Mouse (Mus musculus) embryo, embryonic 9.5 days (tissue): ENCODE measurements at regions not wholly inside any gene's neighbourhood (a gene's known extent, or its start where the extent isn't known, plus 50 kb on each side); places are given as distances from the start of the nearest gene placed in this dataset.
A peak's percentile ranks its signal among the peaks of the same experiment; 100 is the strongest.
"Not testable (repeated sequence)": the region's sequence is repeated elsewhere in the genome, so short reads cannot be mapped to it uniquely, and the experiment has no call there.

ENCODE experiments used
- DNase-seq: peaks from one replicate; pipeline ENCODE4 v3.0.0-alpha.2; 2017; ENCODE audit errors: extremely low spot score

DNA sequence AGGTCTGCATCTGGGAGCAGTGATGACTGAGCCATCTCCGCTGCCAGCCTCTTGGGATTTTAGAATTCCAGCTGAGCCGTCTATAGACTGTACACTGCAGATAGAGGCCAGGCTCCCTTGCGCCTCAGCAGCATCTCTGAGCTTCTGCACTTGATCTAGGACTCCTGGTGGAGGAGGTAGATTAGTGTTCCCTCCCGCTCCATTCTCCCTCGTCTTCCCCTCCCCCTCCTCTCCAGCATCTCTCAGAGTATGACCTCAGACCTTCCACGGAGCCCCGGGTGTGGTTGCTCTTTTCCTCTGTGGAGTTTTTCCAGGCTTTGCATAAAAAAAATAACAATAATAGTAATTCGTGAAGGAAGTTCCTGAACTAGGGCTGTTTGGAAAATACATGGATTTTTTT lies 241.8 kb downstream of the Gadd45g start:
- DNase-seq, result no peak

DNA sequence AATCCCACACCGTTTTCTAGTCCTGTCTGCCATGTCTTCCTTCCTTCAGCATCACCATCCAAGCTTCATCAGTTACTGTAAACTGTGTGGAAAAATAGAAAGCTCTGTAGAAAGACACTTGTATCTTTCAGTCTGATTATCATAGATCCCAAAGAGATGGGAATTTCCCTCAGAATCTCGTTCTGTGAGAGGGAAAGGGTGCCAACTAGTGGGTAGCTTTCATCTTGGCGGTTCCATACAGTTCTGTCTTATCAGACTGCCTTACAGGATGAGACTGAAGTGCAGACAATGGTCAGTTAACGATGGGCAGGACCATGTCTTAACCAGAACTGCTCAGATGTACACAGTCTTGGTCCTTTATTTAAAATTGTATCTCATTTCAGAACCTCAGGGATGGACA lies 243.9 kb downstream of the Gadd45g start:
- no peak for DNase-seq

DNA sequence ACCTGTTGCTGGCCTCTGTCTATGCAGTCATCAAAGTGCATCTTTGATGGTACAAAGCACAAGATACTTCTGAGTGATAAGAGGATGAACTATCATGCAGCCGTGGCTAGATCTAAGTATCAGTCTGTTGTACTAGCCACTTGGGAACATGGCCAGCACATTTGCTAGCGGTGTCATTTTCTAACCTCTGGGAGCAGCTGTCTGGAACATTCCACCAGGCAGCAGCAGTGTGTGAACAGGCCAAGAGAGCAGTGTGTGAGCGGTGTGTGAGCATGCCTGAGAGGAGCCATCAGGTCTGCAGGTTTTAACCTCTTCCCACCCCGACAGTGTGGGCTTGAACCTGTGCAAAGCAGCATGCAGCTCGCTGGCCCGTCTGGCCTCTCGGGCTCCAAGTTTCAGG lies 248.3 kb downstream of the Gadd45g start:
- DNase-seq, result no peak

DNA sequence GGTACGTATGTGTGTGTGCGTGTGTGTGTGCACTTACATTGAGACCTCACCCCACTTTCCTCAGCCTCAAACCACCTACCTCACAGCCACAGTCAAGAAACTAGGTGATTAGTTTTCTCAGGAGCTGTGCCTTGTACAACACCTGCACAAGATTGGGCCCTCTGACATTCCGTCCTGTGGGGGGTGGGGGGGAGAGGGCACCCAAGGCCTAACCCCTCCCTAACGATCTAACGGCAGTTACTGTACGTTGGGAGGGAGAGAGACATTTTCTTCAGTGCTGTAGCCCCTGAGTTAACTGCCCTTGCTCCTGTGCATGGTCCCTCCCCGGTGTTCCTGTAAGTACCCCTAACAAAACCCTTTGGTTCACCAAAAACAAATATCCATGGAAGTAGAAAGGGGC lies 250.0 kb downstream of the Gadd45g start:
- no peak for DNase-seq

DNA sequence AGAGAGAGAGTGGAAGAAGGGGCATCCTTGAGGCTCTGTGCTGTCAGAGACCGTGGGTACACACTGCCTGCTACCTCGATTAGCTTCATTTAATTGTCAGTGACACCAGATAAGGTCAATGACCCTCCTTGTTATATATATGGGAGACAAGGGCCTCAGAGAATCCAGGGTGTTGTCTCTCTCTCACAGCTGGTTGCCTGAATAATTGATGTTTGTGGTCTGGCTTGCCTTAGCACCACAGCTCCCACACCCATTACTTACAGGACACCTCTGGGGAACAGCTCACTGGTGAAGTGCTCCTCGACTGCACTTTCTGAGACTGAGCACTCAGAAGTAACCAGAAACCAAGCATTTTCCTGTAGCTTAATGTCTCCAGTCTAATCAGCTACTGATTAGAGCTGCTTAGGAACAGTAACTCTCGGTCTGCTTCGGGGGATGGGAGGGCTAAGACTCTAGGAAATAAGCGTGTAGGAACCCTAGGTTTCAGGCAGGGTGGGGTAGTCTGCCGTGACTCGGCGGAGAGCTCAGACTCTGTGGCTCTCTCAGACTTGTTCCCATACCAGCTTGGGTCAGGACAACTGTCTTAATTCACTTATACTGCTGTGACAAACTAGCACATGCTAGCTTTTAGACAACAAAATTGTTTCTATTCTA lies 259.6 kb downstream of the Gadd45g start:
- no peak for DNase-seq

DNA sequence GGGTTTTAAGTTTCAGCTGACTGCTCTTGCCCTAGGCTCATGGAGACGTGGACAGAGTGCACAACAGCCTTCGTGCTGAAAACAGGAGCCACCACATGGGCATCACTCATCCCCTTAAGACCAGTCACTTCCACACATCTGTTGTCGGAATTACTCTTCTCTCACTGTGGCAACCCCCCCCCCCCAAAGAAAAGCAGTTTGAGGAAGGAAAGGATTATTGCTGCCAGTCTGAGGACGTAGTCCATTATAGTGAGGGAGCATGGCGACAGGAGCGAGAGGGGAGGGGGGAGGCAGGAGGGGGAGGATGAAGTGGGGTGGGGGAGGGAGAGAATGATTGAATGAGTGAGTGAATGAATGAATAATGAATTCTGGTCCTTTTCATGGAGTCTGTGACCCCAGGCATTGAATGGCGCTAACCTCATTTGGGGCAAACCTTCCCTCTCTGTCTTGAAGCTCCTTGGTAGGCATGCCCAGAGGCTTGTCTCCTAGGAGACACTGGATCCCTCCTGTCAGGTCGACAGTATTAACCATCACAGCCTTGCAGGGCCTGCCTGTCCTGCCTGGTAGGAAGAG lies 262.0 kb downstream of the Gadd45g start:
- DNase-seq, result peak; percentile 49

DNA sequence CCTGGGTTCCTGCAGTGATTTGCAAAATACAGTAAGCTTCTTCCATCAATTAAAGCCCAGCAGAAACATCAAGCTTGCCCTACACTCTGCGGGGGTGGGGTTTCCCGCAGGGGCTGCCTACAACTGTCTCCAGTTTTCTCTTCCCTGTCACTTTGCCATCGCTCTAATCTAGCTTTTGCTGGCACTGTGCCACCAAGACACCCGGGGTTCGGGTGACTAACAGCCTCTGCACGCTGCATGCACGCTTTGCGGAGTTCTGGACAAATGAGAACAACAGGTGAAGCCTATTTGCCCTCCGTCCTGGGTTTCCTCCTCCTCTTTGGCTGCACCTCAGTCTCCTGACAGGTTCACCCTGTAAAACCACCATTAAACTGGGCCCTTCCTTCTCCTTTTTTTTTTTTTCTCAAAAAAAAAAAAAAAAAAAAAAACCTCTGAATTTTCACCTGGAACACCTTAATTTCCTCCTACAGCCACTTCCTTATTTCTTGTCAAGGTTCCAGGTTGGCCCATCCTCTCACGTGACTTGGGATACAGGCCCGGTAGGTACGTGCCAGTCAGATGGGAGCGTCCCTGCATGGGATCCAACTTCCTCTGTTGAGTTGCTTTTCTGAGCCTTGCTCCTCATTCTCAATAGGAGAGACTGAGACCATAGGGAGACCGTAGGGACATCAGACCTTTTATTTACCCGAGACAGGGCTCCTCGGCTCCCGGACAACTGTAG lies 262.7 kb downstream of the Gadd45g start:
- no peak for DNase-seq

DNA sequence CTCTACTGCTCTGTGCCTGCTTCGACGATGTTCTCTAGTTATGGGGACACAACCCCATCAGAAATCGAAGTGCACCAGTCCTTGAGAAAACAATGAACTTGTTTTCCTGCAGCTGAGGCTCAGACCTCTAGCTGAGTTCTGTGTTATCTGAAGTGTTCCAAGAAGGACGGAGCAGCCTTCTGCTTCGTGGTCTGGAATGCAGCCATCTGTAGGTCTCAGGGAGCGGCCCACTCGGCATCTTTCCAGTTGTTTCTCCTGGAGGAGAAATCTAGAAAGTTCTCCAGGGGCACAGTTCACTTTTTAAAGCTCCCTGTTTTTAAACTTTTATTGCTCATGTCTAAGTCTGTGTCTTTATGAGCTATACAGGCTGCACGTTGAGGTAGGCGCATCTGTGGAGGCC lies 264.3 kb downstream of the Gadd45g start:
- no peak for DNase-seq

DNA sequence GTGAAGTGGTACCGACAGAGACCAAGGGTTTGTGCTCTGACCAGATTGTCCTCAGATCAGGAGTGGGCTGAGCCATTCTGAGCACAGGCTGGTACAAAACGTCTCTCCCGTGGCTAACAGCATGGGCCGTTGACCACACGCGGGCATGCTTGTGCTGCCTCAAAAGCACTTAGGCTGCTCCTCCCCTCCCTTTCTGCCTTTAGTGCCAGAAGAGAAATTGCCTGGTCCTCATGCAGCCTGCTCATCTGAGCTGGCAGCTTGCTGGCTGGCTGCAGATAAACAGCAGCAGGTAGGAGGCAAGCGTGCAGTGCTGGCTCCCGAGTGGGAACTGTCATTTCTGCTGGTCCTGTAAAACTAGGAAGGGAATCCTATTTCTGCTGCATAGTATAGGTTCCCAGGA lies 267.1 kb downstream of the Gadd45g start:
- DNase-seq, result no peak

DNA sequence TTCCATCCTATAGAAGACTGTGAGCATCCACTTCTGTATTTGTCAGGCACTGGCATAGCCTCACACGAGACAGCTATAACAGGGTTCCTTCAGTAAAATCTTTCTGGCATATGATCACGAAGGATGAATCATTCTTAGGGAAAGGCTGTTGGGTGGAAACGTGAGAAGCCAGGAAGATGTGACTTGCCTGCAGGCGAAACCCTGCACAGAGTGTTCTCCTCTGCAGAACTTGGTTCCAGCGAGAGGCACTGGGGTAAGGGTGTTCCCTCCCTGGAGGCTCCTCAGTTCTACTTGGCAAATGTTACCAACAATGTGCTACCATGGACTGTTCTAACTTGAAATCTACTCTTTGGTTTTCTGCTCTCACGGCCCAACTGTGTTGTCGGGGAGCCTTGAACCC lies 268.0 kb downstream of the Gadd45g start:
- no peak for DNase-seq

DNA sequence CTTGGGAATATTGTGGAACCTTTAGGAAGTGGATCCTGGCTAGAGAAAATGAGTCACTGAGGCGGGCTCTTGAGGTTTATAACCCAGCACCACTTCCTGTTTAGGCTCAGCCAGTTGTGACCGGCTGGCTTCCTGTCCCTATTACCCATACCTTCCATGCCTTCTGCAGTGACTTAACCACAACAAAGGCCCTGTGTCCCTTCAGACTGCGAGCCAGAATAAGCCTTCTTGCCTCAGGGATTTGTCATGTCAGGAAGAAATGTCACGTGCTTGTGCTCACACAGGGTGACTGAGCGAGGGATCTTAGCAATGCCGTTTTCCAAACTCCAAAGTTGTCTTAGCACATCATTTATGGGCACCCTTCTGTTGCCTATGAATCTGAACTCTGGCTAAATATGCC lies 268.5 kb downstream of the Gadd45g start:
- no peak for DNase-seq

DNA sequence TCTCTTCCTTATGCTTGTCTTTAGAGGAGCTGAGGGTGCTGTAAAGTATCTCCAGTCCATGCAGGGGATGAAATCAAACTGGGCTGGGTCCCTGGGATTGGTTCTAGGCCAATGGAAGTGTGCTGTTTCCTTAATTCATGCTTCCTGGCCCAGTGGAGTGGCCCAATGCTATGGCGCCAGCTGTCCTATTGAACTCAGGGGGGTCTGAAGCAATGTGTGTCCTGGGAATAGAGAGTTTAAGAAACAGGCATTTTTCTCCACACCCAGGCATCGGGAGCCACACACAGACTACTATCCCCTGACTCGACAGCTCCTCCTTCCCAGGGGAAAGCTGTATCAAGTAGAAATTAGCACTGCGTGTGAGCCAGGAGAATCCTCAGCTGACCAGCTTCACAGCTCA lies 269.8 kb downstream of the Gadd45g start:
- no peak for DNase-seq

DNA sequence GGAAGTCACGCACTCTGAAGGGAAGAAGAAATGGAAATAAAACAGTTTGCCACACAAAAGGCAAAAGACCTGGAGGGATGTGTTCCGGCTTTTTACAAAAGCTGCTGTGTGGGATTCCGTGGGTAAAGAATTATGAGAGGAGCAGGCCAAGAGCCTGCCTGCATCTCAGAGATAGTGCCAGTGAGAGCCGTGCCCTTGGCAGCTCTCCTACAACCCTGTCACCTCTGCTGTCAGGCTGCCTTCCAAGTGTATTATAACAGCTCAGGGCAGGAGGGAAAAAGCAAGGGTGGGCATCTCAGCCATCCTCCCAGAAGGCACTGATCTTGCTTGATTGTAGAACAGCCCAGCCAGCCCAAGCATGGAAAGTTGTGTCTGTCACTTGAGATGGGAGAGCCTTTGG lies 270.3 kb downstream of the Gadd45g start:
- no peak for DNase-seq

DNA sequence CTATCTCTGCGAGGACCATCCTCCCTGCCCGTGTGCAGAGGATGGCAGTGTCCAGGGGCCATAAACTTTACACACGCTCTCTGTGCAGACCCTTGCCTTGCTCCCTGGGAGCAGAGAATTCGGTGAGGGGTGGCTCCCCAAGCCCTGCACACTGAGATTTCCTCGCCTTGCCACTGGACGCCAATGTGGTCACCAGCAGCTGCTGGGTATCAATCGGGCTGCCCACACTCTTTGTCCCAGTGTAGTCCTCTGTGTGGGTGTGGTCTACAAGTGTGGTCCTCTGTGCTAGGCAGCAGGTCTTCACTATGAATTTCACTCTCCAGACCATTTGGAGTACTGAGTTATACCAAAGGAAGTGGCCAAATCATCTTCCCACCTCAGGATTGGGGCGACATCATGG lies 274.3 kb downstream of the Gadd45g start:
- DNase-seq, result no peak

DNA sequence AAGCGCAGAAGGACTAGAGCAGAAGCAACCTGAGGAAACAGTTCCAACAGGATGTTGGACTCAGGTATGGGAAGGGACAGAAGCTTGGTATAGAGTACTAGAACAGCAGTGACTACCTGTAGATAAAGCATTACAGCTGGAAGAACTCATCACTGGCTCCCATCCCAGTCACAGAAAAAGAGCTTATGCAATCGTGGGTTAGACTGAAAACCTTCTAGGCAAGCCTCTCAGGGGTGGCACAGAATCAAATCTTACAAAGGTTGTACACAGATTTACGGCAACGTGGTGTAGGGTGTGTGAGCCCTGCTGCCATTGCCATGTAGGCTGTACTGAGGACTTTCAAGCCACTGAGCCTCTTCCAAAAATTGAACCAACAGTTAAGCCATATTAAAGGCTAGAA lies 278.6 kb downstream of the Gadd45g start:
- DNase-seq, result no peak

DNA sequence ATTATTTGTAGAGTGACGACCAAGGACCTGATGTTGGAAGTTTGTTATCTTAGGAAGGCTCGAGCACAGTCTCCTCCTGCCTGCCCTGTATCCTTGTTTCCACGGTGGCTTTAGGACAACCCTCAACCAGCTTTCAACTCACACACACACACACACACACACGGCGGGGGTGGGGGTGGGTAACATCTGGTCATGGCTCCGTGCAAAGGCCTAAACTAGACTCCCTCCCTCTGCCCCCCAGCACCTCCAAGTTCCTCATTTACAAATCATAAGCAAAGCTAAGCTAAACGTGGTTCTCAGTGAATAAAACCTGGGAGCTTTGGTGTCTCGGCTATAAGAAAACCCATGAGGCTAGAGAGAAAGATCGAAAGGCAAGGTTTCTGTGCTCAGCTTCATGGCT lies 281.3 kb downstream of the Gadd45g start:
- DNase-seq, result no peak

DNA sequence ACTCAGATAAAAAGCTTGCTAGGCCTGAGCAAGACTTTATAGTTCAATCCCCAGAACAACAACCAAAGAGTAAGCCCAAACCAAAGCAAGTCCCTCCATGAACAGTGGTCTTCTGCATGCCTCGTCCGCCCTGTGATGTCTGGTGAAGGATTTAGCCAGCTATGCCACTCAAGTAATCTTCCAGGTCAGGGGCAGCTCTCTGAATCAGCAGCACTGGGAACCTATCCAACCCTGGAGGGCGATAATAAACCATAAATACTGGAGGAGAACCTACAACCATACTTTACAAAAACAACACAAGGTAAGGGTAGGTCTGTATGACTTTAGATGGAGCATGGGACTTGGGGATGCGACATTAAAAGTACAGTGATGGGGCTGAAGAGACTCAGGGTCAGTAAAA lies 283.0 kb downstream of the Gadd45g start:
- no peak for DNase-seq

DNA sequence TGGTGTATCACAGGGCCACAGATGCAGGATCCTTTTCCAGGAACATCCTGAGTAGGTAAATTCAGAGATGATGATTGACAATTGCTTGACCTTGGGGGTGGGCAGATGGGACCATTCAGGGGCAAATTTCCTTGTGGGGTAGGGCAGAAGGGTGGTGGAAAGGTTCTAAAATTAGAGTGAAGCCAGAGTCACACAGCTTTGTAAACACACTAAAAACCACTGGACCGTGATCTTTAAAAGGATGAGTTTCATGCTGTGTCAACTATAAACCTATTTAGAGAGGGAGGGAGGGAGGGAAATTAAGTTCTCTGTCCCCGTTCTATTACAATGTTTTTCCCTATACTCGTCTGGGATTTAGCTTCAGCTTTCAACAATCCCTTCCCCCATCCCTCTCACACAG lies 286.7 kb downstream of the Gadd45g start:
- DNase-seq, result no peak

DNA sequence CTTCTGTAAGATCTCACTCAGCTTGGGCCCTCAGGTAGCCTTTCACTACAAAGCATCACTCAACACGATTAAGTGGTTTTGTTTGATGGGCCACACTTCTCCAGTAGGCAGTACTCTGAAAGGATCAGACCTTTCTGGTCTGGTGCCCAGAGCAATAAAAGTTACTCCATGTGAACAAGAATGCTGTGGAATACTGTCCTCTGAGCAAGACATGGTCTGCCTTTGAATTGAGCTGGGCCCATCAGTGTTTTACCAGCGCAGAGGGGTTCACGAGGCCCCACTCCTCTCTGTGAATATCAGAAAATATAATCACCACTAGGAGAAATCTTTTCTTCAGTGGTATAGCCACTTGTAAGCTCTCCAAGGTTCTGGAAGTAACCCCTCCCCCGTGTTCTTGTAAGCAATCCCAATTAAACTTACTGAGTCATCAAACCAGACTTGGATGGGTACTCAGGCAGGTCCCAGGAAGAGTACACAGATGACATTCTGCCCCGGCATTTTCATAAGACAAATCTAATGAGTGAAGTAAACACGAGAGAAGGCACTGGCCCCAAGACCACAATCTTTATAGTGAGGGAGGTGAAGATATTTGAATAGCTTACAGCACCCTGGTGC lies 292.0 kb downstream of the Gadd45g start:
- no peak for DNase-seq

DNA sequence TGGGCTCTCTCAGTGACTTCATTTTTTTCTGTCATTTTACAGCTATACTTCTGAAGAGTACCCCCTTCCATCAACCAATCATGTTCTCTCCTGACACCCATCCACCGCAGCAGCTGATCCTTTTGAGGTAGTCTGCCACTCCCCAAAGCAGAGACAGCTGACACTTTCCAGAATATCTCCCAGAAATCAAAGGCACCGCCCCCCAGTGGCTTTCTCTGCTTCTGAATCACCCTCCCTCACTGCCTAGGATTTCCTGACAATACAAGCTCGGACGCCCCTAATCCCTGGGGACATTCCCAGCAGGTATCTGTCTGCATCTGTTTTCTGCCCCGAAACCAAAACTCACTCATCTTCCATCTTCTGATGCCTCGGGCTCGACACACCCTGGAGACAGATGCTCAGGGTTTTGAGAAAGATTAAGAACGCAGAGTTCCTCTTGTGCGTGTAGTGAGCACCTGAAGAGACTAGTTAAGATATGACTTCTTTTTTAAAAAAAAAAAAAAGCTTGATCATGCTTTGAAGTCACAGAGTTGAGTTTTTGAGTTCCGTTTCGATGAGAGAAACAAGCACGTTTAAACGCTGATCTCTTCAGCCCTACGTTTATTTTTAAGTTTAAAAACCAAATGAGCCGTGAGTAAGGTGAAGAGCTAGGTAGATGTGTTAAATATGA lies 292.8 kb downstream of the Gadd45g start:
- no peak for DNase-seq

DNA sequence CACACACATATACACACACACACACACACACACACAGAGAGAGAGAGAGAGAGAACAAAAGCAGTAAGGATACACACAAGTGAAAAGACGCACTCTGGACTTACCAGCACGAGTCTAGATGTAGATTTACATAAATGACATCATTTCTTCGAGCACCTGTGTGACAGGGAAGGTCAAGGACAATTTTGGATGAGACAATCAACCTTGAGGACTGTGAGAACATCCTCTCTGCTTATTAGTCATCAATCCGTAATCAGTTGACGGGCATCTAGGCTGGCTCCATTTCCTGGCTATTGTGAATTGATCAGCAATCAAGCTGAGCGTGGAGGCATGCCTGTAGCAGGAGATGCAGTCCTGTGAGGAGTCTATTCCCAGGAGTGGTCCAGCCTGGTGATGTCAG lies 293.7 kb downstream of the Gadd45g start:
- DNase-seq, result no peak

DNA sequence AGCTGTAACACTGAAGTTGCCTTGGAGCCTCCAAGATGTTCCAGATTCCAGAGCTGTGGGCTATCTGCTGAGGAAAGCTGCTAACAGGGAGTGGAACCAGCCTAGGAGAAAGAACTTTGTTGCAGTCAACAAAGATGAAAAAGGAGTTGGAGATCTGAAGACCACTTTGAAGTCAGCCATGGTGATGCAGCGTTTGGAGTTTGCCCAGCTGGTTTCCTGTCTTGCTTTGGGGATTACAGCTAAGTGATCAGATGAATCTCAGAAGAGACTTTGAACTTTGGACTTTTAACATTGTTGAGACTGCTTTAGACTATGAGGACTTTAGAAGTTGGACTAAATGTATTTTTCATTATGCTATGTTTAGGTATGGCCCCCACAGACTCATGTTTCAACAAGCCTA lies 297.6 kb downstream of the Gadd45g start:
- DNase-seq, result not testable (repeated sequence)

DNA sequence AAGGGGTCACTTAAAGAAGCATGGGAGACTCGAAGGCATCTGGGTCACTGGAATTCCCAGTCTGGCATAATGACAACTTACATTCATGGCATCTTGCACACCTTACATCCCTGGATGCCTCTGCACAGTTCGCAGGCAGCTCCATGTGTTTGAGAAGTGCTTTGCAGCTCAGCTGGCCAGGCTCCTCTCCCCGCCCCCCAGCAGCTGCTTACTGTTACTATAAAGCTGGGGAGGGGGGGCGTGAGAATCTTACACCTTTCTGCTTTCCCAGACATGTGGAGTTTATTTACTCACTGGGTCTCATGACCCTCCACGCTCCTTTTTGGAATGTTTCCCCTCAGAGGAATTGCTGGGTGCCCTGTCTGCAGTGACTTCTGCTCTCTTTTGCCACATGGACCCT lies 299.4 kb downstream of the Gadd45g start:
- DNase-seq, result no peak
